Mouse (Mus musculus) liver, adult 2 months (tissue): ENCODE data around the gene Mdh2. TPM values are rescaled to one million over a fixed set of nuclear protein-coding genes. Genes with fewer than 3 reads are reported as not detected.

ENCODE experiments used
- DNase-seq: peaks from one replicate; pipeline ENCODE4 v3.0.0-alpha.2; 2011; ENCODE audit warnings: low read depth, low spot score; ENCODE audit errors: extremely low read depth
- H3K27ac ChIP-seq: fragments of 200-500 bp; replicated peaks from 2 replicates; pipeline ENCODE4 v1.5.1; 2012; ENCODE audit warnings: low read depth, mild to moderate bottlenecking, control low read depth, inconsistent platforms, low read length; ENCODE audit not compliant: insufficient read depth
- H3K27me3 ChIP-seq: fragments of 200-500 bp; 2 replicates; pipeline ENCODE4 v1.6.1; 2012; ENCODE audit warnings: mild to moderate bottlenecking, moderate library complexity, low read length, inconsistent platforms; ENCODE audit not compliant: control insufficient read depth, insufficient read depth
- H3K36me3 ChIP-seq: fragments of 200-500 bp; 2 replicates; pipeline ENCODE4 v1.6.1; 2012; ENCODE audit warnings: low read length, inconsistent platforms; ENCODE audit not compliant: control insufficient read depth, insufficient read depth
- H3K4me1 ChIP-seq: fragments of 200-500 bp; 2 replicates; pipeline ENCODE4 v1.6.1; 2011; ENCODE audit warnings: low read length; ENCODE audit not compliant: control insufficient read depth, insufficient read depth
- H3K4me3 ChIP-seq: fragments of 200-500 bp; 2 replicates; pipeline ENCODE4 v1.5.1; 2011; ENCODE audit warnings: low read depth, mild to moderate bottlenecking, control low read depth, low read length, moderate library complexity; ENCODE audit not compliant: insufficient read depth
- H3K79me2 ChIP-seq: fragments of 200-500 bp; 2 replicates; pipeline ENCODE4 v1.6.1; 2012; ENCODE audit warnings: inconsistent platforms, mild to moderate bottlenecking, low read length, moderate library complexity; ENCODE audit not compliant: control insufficient read depth, insufficient read depth
- H3K9ac ChIP-seq: fragments of 200-500 bp; 2 replicates; pipeline ENCODE4 v1.6.1; 2012; ENCODE audit warnings: low read depth, mild to moderate bottlenecking, control low read depth, inconsistent platforms, low read length
- CTCF ChIP-seq: fragments of 200-500 bp; IDR thresholded peaks from 2 replicates; pipeline ENCODE4 v1.5.1; 2011; ENCODE audit warnings: low read depth, low read length, control low read depth
- POLR2A ChIP-seq: fragments of 200-500 bp; IDR thresholded peaks from 2 replicates; pipeline ENCODE4 v1.6.1; 2011; ENCODE audit warnings: low read length, control low read depth; ENCODE audit not compliant: insufficient read depth; ENCODE audit errors: extremely low read depth
- WGBS: fragments of 180-500 bp; shearing (Covaris S2); methylation state at CpG from one replicate; pipeline ENCODE4 v1.1.7; 2018; 5-methylcytosine and 5-hydroxymethylcytosine counted together
- polyA plus RNA-seq: library from polyadenylated mRNA; depleted of rRNA; stranded (reverse); fragments of >200 nt; gene quantifications from 2 replicates; pipeline ENCODE4 v1.2.3, GENCODE M21; 2012
- total RNA-seq: library from RNA; depleted of rRNA; stranded (reverse); fragments of >200 nt; gene quantifications from 2 replicates; pipeline ENCODE4 v1.2.3, GENCODE M21; 2014

The Mdh2 gene
- total and polyA plus RNA-seq, 2 experiments: 108 to 418 TPM

GRCm38 (mm10) chr5:135742941-135743740 lies 35.1 kb upstream of the Mdh2 start:
- peak overlapping the region; percentile 89 for H3K27ac ChIP-seq
- WGBS: 11% methylated on average over 18 of the region's 18 CpGs

GRCm38 (mm10) chr5:135743741-135744609 lies 34.3 kb upstream of the Mdh2 start, which contains the start of gene Tmem120a:
Gene Tmem120a (minus strand): TSS chr5:135744448.
- H3K4me1 ChIP-seq: peaks cover 12% of the 10 kb centered on the region; the same call in 1 of the 2 replicates
- peak within 1 kb of the TSS; percentile 89 for H3K27ac ChIP-seq
- peaks cover 5% of the 10 kb centered on the region; the same call in 1 of the 2 replicates for H3K36me3 ChIP-seq
- no peak for TF ChIP-seq CTCF
- peak; percentile 77; the same call in 1 of the 2 replicates for TF ChIP-seq POLR2A
- H3K27me3 ChIP-seq: no peaks in the 10 kb centered on the region
- DNase-seq: peak; percentile 79
- H3K9ac ChIP-seq: peak within 1 kb of the TSS; percentile 94
- peak within 1 kb of the TSS; percentile 95 for H3K4me3 ChIP-seq
- WGBS: under 1% methylated on average over 60 of the region's 60 CpGs
- H3K79me2 ChIP-seq: no peaks in the 10 kb centered on the region

More at GRCm38 (mm10) chr5:135742941-135743740, 35.1 kb upstream of the Mdh2 start:
- H3K4me1 ChIP-seq: peaks cover 12% of the 10 kb centered on the region; the same call in 1 of the 2 replicates
- DNase-seq: peak; percentile 88
- peaks cover 5% of the 10 kb centered on the region; the same call in 1 of the 2 replicates for H3K36me3 ChIP-seq
- peak overlapping the region; percentile 95 for H3K4me3 ChIP-seq
- peak overlapping the region; percentile 94 for H3K9ac ChIP-seq
- TF ChIP-seq CTCF (no peak), POLR2A (no peak)
- H3K79me2 ChIP-seq: no peaks in the 10 kb centered on the region
- no peaks in the 10 kb centered on the region for H3K27me3 ChIP-seq

DNA sequence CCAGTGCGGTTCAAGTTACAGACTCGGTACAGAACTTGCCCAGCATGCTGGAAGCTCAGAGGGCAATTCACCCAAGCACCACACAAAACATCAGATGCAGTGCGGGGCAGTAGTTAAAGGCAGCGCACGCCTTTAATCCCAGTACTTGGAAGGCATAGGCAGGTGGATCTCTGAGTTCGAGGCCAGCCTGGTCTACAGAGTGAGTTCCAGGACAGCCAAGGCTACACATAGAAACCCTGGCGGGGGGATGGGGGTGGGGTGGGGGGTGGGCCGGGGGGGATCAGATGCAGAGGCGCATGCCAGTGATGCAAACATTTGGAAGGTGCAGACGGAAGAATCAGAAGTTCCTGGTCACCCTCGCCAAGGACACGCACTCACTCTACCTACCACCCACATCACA lies 33.5 kb upstream of the Mdh2 start:
- H3K79me2 ChIP-seq: no peaks in the 10 kb centered on the region
- WGBS: 41% methylated on average over 12 of the region's 12 CpGs
- peaks cover 5% of the 10 kb centered on the region; the same call in 1 of the 2 replicates for H3K36me3 ChIP-seq
- DNase-seq: no peak
- H3K4me3 ChIP-seq: peak overlapping the region; percentile 40; the same call in 1 of the 2 replicates
- peaks cover 12% of the 10 kb centered on the region; the same call in 1 of the 2 replicates for H3K4me1 ChIP-seq
- TF ChIP-seq POLR2A (no peak), CTCF (no peak)
- peak overlapping the region; percentile 65 for H3K9ac ChIP-seq
- H3K27me3 ChIP-seq: no peaks in the 10 kb centered on the region
- peak overlapping the region; percentile 75 for H3K27ac ChIP-seq

- Histone ChIP-seq H3K4me1 (no peaks in the 10 kb centered on the region), H3K9ac (no peak overlapping the region), H3K79me2 (no peaks in the 10 kb centered on the region), H3K36me3 (no peaks in the 10 kb centered on the region), H3K27me3 (no peaks in the 10 kb centered on the region), H3K27ac (no peak overlapping the region), H3K4me3 (no peak overlapping the region)
- WGBS: 83% methylated on average over 1 of the region's 1 CpGs
- TF ChIP-seq POLR2A (no peak), CTCF (no peak)
- DNase-seq: no peak
Measured at GRCm38 (mm10) chr5:135751041-135751440, 27.2 kb upstream of the Mdh2 start.

DNA sequence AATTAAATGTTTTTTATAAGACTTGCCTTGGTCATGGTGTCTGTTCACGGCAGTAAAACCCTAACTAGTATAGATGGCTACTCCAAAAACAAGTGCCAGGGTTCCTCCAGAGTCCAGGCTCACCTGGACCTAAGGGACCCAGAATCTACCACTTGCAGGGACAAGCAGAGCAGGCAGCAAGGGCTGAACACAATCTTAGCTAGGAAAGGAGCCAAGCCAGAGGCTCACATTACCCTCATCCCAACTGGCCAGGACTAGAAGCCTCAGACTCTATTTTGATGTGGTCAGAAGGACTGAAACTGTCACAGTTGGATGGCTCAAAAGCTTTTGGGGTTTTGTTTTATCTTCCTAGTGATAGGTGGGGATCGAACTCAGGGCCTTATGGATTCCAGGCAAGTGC lies 26.7 kb upstream of the Mdh2 start:
- no peak for DNase-seq
- Histone ChIP-seq H3K27me3 (no peaks in the 10 kb centered on the region), H3K27ac (no peak overlapping the region), H3K9ac (no peak overlapping the region), H3K36me3 (no peaks in the 10 kb centered on the region), H3K79me2 (no peaks in the 10 kb centered on the region), H3K4me3 (no peak overlapping the region), H3K4me1 (no peaks in the 10 kb centered on the region)
- 85% methylated on average over 2 of the region's 2 CpGs for WGBS
- TF ChIP-seq POLR2A (no peak), CTCF (no peak)
